Mouse (Mus musculus): Measurements from ENCODE around the gene Dnaic2.

The Dnaic2 gene

GRCm38 (mm10) chr11:114726965-114727825 is at the start of gene Dnaic2:
Dnaic2 (plus strand) TSS chr11:114727408.
- CTCF ChIA-PET = interaction anchor here in 3 of 4 experiments (0.6 to 1.5 kb wide), 10 partner anchors 9 to 185 kb away, joined by 3 to 8 read pairs (median 4); partner anchors contain the start of gene Rpl38 (in 1 of the 3)
- POLR2A ChIA-PET = interaction anchor here (0.6 to 3.4 kb wide), 25 partner anchors 9 to 375 kb away, joined by 3 to 19 read pairs (median 5); partner anchors contain the start of gene Rpl38 (in 1 of the 4)

- POLR2A ChIA-PET = interaction anchor here in 3 of 4 experiments (0.7 to 12.2 kb wide), 7 partner anchors 8 to 122 kb away, joined by 3 to 215 read pairs (median 3); partner anchors contain the start of genes Rpl38 (in 1 of the 3) and Ttyh2 (in 1 of the 3)
- CTCF ChIA-PET = no interaction called here
These were observed 47.6 kb upstream of the Dnaic2 start for GRCm38 (mm10) chr11:114679582-114679981.

DNA sequence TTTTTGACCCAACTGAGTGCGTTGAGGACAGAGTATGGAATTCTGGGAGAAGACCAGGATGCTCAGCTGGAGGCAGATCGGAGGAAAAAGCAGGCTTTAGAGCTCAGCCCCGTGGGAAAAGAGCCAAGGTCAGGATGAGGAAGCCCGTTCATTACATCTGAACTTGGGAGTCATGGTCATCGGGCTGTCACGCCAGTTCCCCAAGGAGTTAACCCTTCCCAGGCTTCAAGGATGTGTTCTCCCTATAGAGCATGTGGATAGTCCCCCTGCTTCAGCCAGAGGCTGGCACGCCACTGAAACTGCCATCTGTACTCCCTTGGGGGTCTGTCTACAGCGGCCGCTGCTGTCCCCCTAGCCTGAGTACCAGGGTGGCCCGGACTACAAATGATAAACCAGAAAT is 46.9 kb upstream of the Dnaic2 start:
- POLR2A ChIA-PET = interaction anchor here in 3 of 4 experiments (0.8 to 12.2 kb wide), 8 partner anchors 8 to 121 kb away, joined by 3 to 215 read pairs (median 4); partner anchors contain the start of genes Rpl38 (in 1 of the 3) and Ttyh2 (in 1 of the 3)
- CTCF ChIA-PET = interaction anchor here in 2 of 4 experiments (0.6 to 1.3 kb wide), 2 partner anchors 12 to 43 kb away, joined by 3 to 13 read pairs; partner anchors contain the start of gene Rpl38 (in 1 of the 2)

- ChIA-PET CTCF (interaction anchor here in 2 of 4 experiments (0.6 to 1.3 kb wide), 3 partner anchors 13 to 416 kb away, joined by 3 to 13 read pairs (median 11); partner anchors contain the start of gene Rpl38 (in 1 of the 2)), POLR2A (interaction anchor here in 3 of 4 experiments (0.7 to 12.2 kb wide), 10 partner anchors 8 to 40 kb away, joined by 3 to 215 read pairs (median 4); partner anchors contain the start of genes Rpl38 (in 1 of the 3) and Ttyh2 (in 1 of the 3))
These were observed 46.2 kb upstream of the Dnaic2 start for GRCm38 (mm10) chr11:114681054-114681453.

DNA sequence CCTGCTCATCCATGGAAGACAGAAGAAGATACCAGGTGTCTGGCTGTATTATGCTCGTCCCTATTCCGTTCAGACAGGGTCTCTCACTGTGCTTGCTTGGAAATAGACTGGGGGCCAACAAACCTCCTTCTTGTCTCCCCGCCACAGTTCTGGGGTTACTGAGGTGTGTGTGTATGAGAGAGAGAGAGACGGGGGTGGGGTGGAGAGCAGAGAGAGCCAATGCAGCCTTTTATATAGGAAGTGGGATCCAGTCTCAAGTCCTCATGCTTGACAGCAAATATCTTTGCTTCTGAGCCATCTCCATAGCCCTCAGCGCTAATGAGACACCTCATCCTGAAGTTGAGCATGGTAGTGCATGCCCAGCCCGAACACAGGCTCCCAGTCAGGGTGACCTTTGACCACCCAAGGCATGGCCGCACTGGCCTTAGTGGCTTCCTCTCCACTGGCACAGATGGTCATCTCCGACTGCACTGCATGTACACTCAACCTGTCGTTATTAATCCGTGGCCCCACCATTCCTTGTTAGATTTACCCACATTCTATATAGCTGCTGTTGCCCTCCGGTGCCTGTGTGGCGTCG is 44.8 kb upstream of the Dnaic2 start:
- CTCF ChIA-PET = interaction anchor here in 1 of 4 experiments (1.0 to 2.6 kb wide), 2 partner anchors 14 to 231 kb away, joined by 3 to 12 read pairs; partner anchors contain the start of gene Rpl38
- POLR2A ChIA-PET = interaction anchor here (1.5 to 12.2 kb wide), 14 partner anchors 8 to 45 kb away, joined by 3 to 215 read pairs (median 24); partner anchors contain the start of genes Rpl38 (in 3 of the 4), Ttyh2 (in 3 of the 4) and Dnaic2 (in 1 of the 4)

DNA sequence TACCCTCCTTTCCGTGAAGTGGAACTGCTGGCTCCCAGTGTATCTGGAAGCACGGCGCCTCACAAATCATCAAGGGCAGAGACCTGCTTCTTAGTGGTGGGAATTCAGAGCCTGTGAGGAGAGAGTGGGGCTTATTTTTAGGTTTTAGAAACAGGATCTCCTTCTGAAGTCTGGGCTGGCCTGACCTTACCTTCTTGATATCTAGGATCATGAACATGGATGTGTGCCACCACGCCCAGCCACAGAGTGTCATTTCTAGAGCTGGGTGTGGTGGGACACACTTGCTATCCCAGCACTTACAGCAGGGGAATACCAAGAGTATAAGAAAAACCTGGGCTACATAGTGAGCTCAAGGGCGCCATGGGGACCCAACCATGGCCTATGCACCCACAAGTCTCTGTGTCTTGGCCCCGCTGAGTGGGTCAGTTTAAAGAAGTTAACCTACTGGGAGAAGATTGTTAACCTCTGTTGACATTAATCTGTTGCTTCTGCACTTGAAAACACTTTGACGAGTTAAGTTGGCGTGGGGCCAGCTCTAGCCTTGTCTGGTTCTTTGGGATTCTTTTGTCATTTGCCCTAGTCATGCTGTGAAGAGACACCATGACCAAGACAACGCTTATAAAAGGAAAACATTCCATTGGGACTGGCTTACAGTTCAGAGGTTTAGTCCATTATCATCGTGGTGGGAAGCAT is 44.0 kb upstream of the Dnaic2 start:
- ChIA-PET CTCF (interaction anchor here in 3 of 4 experiments (0.6 to 2.6 kb wide), 15 partner anchors 8 to 671 kb away, joined by 3 to 12 read pairs (median 3); partner anchors contain the start of genes Dnaic2 (in 1 of the 3), Rpl38 (in 1 of the 3) and Ttyh2 (in 1 of the 3)), POLR2A (interaction anchor here (0.5 to 12.2 kb wide), 39 partner anchors 8 to 1375 kb away, joined by 3 to 215 read pairs (median 5); partner anchors contain the start of genes Dnaic2 (in 3 of the 4), Rpl38 (in 3 of the 4), Ttyh2 (in 3 of the 4) and Cdc42ep4 (in 1 of the 4))

GRCm38 (mm10) chr11:114683722-114684621 is 43.2 kb upstream of the Dnaic2 start:
- ChIA-PET CTCF (interaction anchor here in 3 of 4 experiments (0.5 to 2.6 kb wide), 21 partner anchors 7 to 1376 kb away, joined by 3 to 12 read pairs (median 3); partner anchors contain the start of genes Dnaic2 (in 1 of the 3), Rpl38 (in 1 of the 3) and Ttyh2 (in 1 of the 3)), POLR2A (interaction anchor here (0.5 to 12.2 kb wide), 52 partner anchors 8 to 1375 kb away, joined by 3 to 215 read pairs (median 5); partner anchors contain the start of genes Dnaic2 (in 3 of the 4), Rpl38 (in 3 of the 4), Ttyh2 (in 3 of the 4) and Cdc42ep4 (in 1 of the 4))

DNA sequence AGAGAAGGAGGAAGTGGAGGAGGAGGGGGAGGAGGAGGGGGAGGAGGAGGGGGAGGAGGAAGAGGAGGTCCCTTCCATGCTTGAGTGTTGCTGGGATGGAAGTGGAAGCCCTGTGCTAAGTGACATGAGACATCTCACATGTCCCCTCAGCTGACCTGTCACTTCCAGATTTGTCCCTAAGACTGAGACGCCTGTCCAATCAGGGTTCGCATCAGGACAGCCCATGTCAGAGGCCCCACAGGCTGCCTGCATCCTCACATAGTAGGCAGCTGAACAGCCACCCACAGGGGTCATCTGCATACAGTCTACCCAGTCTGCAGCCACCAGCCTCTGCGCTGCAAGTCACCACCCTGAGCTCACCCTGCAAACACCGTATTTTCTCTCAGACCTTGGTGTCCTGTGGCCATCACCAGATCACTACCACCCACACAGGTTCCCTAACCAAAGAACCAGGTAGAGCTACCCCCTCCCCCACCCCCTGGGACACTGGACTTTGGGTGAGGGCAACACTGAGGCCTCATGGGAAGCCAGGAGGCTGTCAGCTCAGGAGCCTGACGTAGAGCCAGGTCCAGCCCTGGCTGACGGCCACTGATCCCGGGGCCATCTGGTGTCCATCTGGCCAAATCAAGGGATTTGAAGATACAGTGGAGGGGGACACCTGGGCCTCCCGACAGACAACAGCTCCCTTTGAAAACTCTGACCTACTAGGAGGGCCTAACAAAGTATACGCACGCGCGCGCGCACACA is 42.4 kb upstream of the Dnaic2 start:
- ChIA-PET POLR2A (interaction anchor here (0.5 to 12.2 kb wide), 41 partner anchors 8 to 1465 kb away, joined by 3 to 215 read pairs (median 5); partner anchors contain the start of genes Dnaic2 (in 3 of the 4), Rpl38 (in 3 of the 4) and Ttyh2 (in 3 of the 4)), CTCF (interaction anchor here in 2 of 4 experiments (0.6 to 2.6 kb wide), 7 partner anchors 12 to 48 kb away, joined by 3 to 12 read pairs (median 3); partner anchors contain the start of gene Rpl38 (in 1 of the 2))

- CTCF ChIA-PET = interaction anchor here in 3 of 4 experiments (0.6 to 2.2 kb wide), 3 partner anchors 12 to 198 kb away, joined by 4 to 11 read pairs (median 7); no protein-coding TSS in a partner anchor
- POLR2A ChIA-PET = interaction anchor here (0.5 to 12.2 kb wide), 27 partner anchors 8 to 339 kb away, joined by 3 to 215 read pairs (median 5); partner anchors contain the start of genes Ttyh2 (in 3 of the 4), Rpl38 (in 2 of the 4) and Dnaic2 (in 1 of the 4)
These were observed 41.6 kb upstream of the Dnaic2 start for GRCm38 (mm10) chr11:114685526-114686040.

- ChIA-PET POLR2A (interaction anchor here in 3 of 4 experiments (0.5 to 12.2 kb wide), 22 partner anchors 8 to 133 kb away, joined by 3 to 215 read pairs (median 6); partner anchors contain the start of genes Ttyh2 (in 3 of the 3) and Rpl38 (in 2 of the 3)), CTCF (interaction anchor here (0.5 to 2.2 kb wide), 7 partner anchors 13 to 199 kb away, joined by 3 to 11 read pairs (median 4); no protein-coding TSS in a partner anchor)
These were observed 40.8 kb upstream of the Dnaic2 start for GRCm38 (mm10) chr11:114686221-114686959.

DNA sequence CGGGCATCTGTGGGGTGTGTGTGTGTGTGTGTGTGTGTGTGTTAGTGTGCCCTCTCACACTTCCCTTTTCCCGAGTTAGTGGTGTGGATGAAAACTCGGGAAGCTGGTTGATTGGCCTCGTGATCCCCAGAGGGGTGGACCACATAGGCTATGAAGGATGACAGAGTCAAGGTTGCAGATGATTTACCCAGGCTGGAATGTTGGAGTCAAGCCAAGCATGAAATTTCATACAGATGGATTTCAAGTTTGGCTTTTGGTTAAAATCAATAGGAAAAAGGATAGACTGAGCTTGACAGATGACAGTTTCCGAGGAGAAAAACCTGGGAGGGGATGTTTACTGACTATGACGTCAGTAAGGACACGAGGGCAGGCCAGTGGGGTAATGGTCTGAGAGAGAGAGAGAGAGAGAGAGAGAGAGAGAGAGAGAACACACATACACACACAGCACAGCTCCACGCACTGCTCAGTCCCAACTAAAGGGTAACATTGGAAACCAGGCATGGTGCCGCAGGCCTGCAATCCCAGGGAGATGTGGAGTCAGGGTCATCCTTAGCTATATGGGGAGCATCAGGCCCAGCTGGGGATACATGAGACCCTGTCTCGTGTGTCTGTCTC is 39.5 kb upstream of the Dnaic2 start:
- CTCF ChIA-PET = interaction anchor here in 2 of 4 experiments (0.8 to 1.1 kb wide), 3 partner anchors 11 to 22 kb away, joined by 3 to 4 read pairs (median 4); no protein-coding TSS in a partner anchor
- POLR2A ChIA-PET = interaction anchor here (0.5 to 12.2 kb wide), 15 partner anchors 8 to 415 kb away, joined by 3 to 215 read pairs (median 3); partner anchors contain the start of genes Ttyh2 (in 2 of the 4) and Rpl38 (in 1 of the 4)

- CTCF ChIA-PET = no interaction called here
- POLR2A ChIA-PET = interaction anchor here in 3 of 4 experiments (1.3 to 12.2 kb wide), 5 partner anchors 11 to 17 kb away, joined by 11 to 215 read pairs (median 68); partner anchors contain the start of genes Ttyh2 (in 2 of the 3) and Rpl38 (in 1 of the 3)
These were observed 38.5 kb upstream of the Dnaic2 start for GRCm38 (mm10) chr11:114688729-114689128.

DNA sequence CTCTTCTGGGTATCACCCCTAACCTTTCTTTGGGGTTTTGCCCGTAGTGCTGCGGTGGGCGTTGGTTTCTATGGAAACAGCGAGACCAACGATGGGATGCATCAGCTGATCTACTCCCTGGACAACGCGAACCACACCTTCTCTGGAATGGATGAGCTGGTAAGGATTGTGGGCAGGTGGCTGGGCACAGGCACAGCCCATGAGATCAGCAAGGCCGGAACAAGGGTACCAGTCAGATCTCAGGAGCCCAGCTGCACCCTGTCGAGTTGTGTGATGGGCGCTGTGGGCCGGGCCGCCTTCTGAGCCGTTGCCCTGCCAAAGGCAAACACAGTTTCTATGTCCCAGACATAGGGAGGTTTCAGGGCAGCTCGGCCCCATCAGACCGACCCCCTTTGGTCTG is 37.0 kb upstream of the Dnaic2 start:
- ChIA-PET POLR2A (interaction anchor here in 3 of 4 experiments (0.8 to 6.9 kb wide), 8 partner anchors 9 to 29 kb away, joined by 3 to 83 read pairs (median 8); partner anchors contain the start of genes Rpl38 (in 2 of the 3) and Ttyh2 (in 2 of the 3)), CTCF (interaction anchor here in 1 of 4 experiments (0.6 kb wide), 1 partner anchor 114 kb away, joined by 3 read pairs; no protein-coding TSS in a partner anchor)
